Mouse (Mus musculus) thymus, postnatal 10 days (tissue): Measurements from ENCODE around the gene Gm3591.
"Not testable (repeated sequence)": the region's sequence is repeated elsewhere in the genome, so short reads cannot be mapped to it uniquely, and the experiment has no call there.

Experiments
- DNase-seq, 2 experiments: peaks; one replicate each; pipeline ENCODE4 v3.0.0; 2021; ENCODE audit warnings: low spot score in 2 of 2

Gene Gm3591

DNA sequence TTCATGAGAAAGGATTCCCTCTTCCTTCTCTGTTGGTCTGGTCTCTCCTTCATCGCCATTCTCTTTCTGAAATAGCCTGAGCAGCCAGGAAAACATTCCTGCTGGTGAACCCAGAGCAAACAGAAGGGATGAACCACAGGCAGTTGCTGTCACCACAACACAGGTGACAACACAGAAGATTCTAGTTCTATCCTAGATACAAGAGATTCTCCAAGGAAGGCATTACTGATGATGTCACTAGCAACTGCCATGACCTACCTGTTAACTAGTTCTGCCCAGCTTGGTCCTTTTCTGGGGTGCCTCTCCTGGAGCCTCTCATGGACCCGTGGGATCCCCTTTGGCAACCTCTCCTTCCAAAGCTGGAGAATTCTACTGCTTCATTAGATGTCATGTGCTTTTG is at the start of gene Gm3591:
Gene Gm3591 (minus strand): TSS at position 101 of the 400 bp plus-strand sequence.
- not testable (repeated sequence) for DNase-seq

GRCm38 (mm10) chr14:6444511-6444910 is 32.2 kb upstream of the Gm3591 start, which contains the start of gene Gm3594:
Gm3594 (minus strand) TSS chr14:6444611.
- not testable (repeated sequence) for DNase-seq

DNA sequence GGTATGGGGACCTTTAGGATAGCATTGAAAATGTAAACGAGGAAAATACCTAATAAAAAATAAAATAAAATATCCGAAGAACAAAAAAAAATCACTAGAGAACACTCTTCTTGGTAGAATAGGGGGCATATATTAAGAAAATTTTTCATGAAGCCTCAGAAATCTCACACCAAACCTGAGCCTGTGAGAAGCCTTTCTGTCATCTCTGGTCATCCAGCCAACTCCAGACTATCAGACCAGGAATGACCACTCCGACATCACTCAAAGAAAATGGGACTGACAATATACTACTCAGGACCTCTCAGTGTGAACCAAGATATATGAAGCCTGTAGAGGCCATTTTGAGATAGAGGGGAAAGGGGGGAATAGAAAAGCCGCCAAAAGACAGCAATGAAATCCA is 28.5 kb upstream of the Gm3591 start:
- DNase-seq = peak in 1 of 2 experiments; percentile 1

GRCm38 (mm10) chr14:6440206-6440605 is 27.9 kb upstream of the Gm3591 start:
- DNase-seq = peak in 1 of 2 experiments; percentile 2

DNA sequence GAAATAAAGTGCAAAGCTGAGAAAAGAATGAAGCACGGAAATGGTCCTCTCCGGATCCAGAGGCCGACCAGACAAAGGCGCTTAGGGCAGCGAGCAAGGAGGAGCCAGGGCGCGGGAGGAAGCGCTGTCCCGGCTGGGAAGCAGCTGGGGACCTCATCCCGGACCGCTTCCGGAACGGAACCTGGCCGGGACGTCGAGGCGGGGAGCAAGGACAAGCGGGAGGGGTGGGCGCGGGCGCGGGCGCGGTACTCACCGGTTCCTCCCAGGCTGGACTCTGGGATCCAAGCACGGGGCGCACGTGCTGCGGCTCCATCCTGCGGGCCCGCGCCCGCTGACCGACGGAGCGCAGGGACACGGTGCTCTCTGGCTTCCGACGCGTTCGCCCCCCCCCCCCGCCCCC is 14.5 kb upstream of the Gm3591 start:
- peak; percentile 2 to 10 for DNase-seq

- peak in 1 of 2 experiments; percentile 1 for DNase-seq
Measured at GRCm38 (mm10) chr14:6426353-6426752, 14.1 kb upstream of the Gm3591 start.

- not testable (repeated sequence) for DNase-seq
Measured at GRCm38 (mm10) chr14:6390219-6390618, 22.1 kb downstream of the Gm3591 start, which contains the start of gene Gm16440. Gm16440 (minus strand) TSS chr14:6390319.
